Mouse (Mus musculus) large intestine, adult 2 months (tissue): ENCODE measurements at regions not wholly inside any gene's neighbourhood (a gene's known extent, or its start where the extent isn't known, plus 50 kb on each side); places are given as distances from the start of the nearest gene placed in this dataset.

Source experiments
- DNase-seq: peaks from one replicate; pipeline ENCODE4 v3.0.0-alpha.2; 2012; ENCODE audit warnings: low read depth, low spot score
- WGBS: fragments of 180-500 bp; shearing (Covaris S2); methylation state at CpG from one replicate; pipeline ENCODE4 v1.1.7; 2018; 5-methylcytosine and 5-hydroxymethylcytosine counted together

- DNase-seq = no peak
- WGBS = 86% methylated on average over 3 of the region's 3 CpGs
Measured at GRCm38 (mm10) chr14:9338220-9338619, 672.2 kb upstream of the 4930452B06Rik start.

GRCm38 (mm10) chr14:9337107-9337506 is 671.1 kb upstream of the 4930452B06Rik start:
- WGBS = 71% methylated on average over 3 of the region's 3 CpGs
- DNase-seq = no peak

- DNase-seq = no peak
- 61% methylated on average over 3 of the region's 3 CpGs for WGBS
Measured at GRCm38 (mm10) chr14:9331593-9331992, 665.6 kb upstream of the 4930452B06Rik start.

- no peak for DNase-seq
Measured at GRCm38 (mm10) chr14:9330767-9331166, 664.7 kb upstream of the 4930452B06Rik start.

GRCm38 (mm10) chr14:9329839-9330485 is 663.9 kb upstream of the 4930452B06Rik start:
- no peak for DNase-seq
- WGBS = 82% methylated on average over 12 of the region's 12 CpGs

GRCm38 (mm10) chr14:9327344-9327743 is 661.3 kb upstream of the 4930452B06Rik start:
- 74% methylated on average over 1 of the region's 1 CpGs for WGBS
- DNase-seq = no peak

GRCm38 (mm10) chr14:9319842-9320241 is 653.8 kb upstream of the 4930452B06Rik start:
- 46% methylated on average over 4 of the region's 4 CpGs for WGBS

GRCm38 (mm10) chr14:9318796-9319465 is 652.9 kb upstream of the 4930452B06Rik start:
- 88% methylated on average over 2 of the region's 2 CpGs for WGBS
- DNase-seq = no peak

More at GRCm38 (mm10) chr14:9319842-9320241, 653.8 kb upstream of the 4930452B06Rik start:
- DNase-seq = no peak

GRCm38 (mm10) chr14:9315224-9315623 is 649.2 kb upstream of the 4930452B06Rik start:
- no peak for DNase-seq
- 77% methylated on average over 3 of the region's 3 CpGs for WGBS

- 68% methylated on average over 1 of the region's 1 CpGs for WGBS
Measured at GRCm38 (mm10) chr14:9296145-9296544, 630.1 kb upstream of the 4930452B06Rik start.

GRCm38 (mm10) chr14:9294555-9294954 is 628.5 kb upstream of the 4930452B06Rik start:
- no peak for DNase-seq
- 78% methylated on average over 2 of the region's 2 CpGs for WGBS

More at GRCm38 (mm10) chr14:9296145-9296544, 630.1 kb upstream of the 4930452B06Rik start:
- DNase-seq = no peak

- DNase-seq = no peak
- 87% methylated on average over 1 of the region's 1 CpGs for WGBS
Measured at GRCm38 (mm10) chr14:9288103-9288502, 622.1 kb upstream of the 4930452B06Rik start.

GRCm38 (mm10) chr14:9285606-9286002 is 619.6 kb upstream of the 4930452B06Rik start:
- DNase-seq = no peak
- WGBS = 71% methylated on average over 7 of the region's 7 CpGs

GRCm38 (mm10) chr14:9284976-9285605 is 619.1 kb upstream of the 4930452B06Rik start:
- WGBS = 79% methylated on average over 2 of the region's 2 CpGs
- DNase-seq = no peak

- 53% methylated on average over 14 of the region's 14 CpGs for WGBS
- DNase-seq = no peak
Measured at GRCm38 (mm10) chr14:9267282-9268091, 601.4 kb upstream of the 4930452B06Rik start.

GRCm38 (mm10) chr14:9252017-9252416 is 586.0 kb upstream of the 4930452B06Rik start:
- 54% methylated on average over 1 of the region's 1 CpGs for WGBS
- DNase-seq = no peak

- no peak for DNase-seq
- WGBS = 31% methylated on average over 1 of the region's 1 CpGs
Measured at GRCm38 (mm10) chr14:9245266-9245665, 579.2 kb upstream of the 4930452B06Rik start.

- DNase-seq = no peak
Measured at GRCm38 (mm10) chr14:9243336-9243735, 577.3 kb upstream of the 4930452B06Rik start.

- 57% methylated on average over 2 of the region's 2 CpGs for WGBS
- no peak for DNase-seq
Measured at GRCm38 (mm10) chr14:9242118-9242517, 576.1 kb upstream of the 4930452B06Rik start.

GRCm38 (mm10) chr14:9227670-9228069 is 561.6 kb upstream of the 4930452B06Rik start:
- 93% methylated on average over 6 of the region's 6 CpGs for WGBS
- no peak for DNase-seq
